Comparison of ENCODE assay signal across 9 mouse cellular contexts in genomic region chr7:117303705-117304104, GRCm38 (mm10).
DNase-seq lines count a peak whose midpoint lies in the region; ATAC-seq and TF ChIP-seq lines count a peak whose summit lies in the region.
"Had no signal": no experiment of that assay in that cellular context is flagged by ENCODE, and none has a peak within 500 bp of the region (broad histone marks: within the 10 kb centered on the region; RNA-seq: fewer than 3 reads in every experiment).

No protein-coding gene starts in this region.

- ATAC-seq in liver, postnatal 0 days, result no peak
- no peak for ATAC-seq in liver, embryonic 11.5 days (replicated peaks; ENCODE audit: low FRiP score)
- ATAC-seq in liver, embryonic 12.5 days, result no peak

- H3K27me3 ChIP-seq in liver, postnatal 0 days (ENCODE audit: insufficient read depth, low read length), result 0 out of 2 replicates have a peak, but pooled peaks cover 2% of the 10 kb centered on the region
- no peaks in the 10 kb centered on the region for H3K27me3 ChIP-seq in liver, embryonic 11.5 days (replicated peaks; ENCODE audit: control insufficient read depth, insufficient read depth, low read length)
- no peaks in the 10 kb centered on the region for H3K27me3 ChIP-seq in liver, embryonic 12.5 days (replicated peaks)
- H3K27me3 ChIP-seq: lung, embryonic 15.5 days had no signal

- peak; percentile 45 for TF ChIP-seq CTCF in liver, postnatal 0 days (IDR thresholded peaks at IDR 0.05; ENCODE audit: low read depth)

- H3K4me1 ChIP-seq in liver, postnatal 0 days (ENCODE audit: insufficient read depth), result no peaks in the 10 kb centered on the region
- H3K4me1 ChIP-seq in liver, embryonic 11.5 days (replicated peaks; ENCODE audit: control insufficient read depth, insufficient read depth, low read length), result no peaks in the 10 kb centered on the region
- no peaks in the 10 kb centered on the region for H3K4me1 ChIP-seq in liver, embryonic 12.5 days
- H3K4me1 ChIP-seq: lung, embryonic 15.5 days had no signal

- TF ChIP-seq EP300 in liver, postnatal 0 days (IDR thresholded peaks at IDR 0.05; ENCODE audit: low read depth), result no peak

- 40% methylated on average over 2 of the region's 2 CpGs for WGBS in liver, postnatal 0 days (ENCODE audit: insufficient replicate concordance)
- 43% methylated on average over 2 of the region's 2 CpGs for WGBS in liver, embryonic 11.5 days
- WGBS in liver, embryonic 12.5 days (ENCODE audit: insufficient replicate concordance), result 32% methylated on average over 2 of the region's 2 CpGs

- no peak overlapping the region for H3K4me3 ChIP-seq in liver, postnatal 0 days (ENCODE audit: low read depth, low read length)
- no peak overlapping the region for H3K4me3 ChIP-seq in liver, embryonic 11.5 days (ENCODE audit: low read depth, low read length)
- H3K4me3 ChIP-seq in liver, embryonic 12.5 days, result no peak overlapping the region
- H3K4me3 ChIP-seq: lung, embryonic 15.5 days had no signal

- no peaks in the 10 kb centered on the region for H3K36me3 ChIP-seq in liver, postnatal 0 days (replicated peaks; ENCODE audit: insufficient read depth, low read length)
- no peaks in the 10 kb centered on the region for H3K36me3 ChIP-seq in liver, embryonic 11.5 days (ENCODE audit: control insufficient read depth, insufficient read depth, low read length)
- H3K36me3 ChIP-seq in liver, embryonic 12.5 days, result no peaks in the 10 kb centered on the region
- H3K36me3 ChIP-seq: lung, embryonic 15.5 days had no signal

- no peak overlapping the region for H3K27ac ChIP-seq in liver, postnatal 0 days (ENCODE audit: low read depth)
- H3K27ac ChIP-seq in liver, embryonic 11.5 days (ENCODE audit: low read depth, low read length), result no peak overlapping the region
- H3K27ac ChIP-seq in liver, embryonic 12.5 days, result no peak overlapping the region
- H3K27ac ChIP-seq: lung, embryonic 15.5 days had no signal

- H3K9ac ChIP-seq in liver, postnatal 0 days (replicated peaks), result no peak overlapping the region
- H3K9ac ChIP-seq in liver, embryonic 11.5 days (ENCODE audit: low read depth, low read length), result no peak overlapping the region
- no peak overlapping the region for H3K9ac ChIP-seq in liver, embryonic 12.5 days
- H3K9ac ChIP-seq: lung, embryonic 15.5 days had no signal

- no peak overlapping the region for H3K4me2 ChIP-seq in liver, postnatal 0 days (ENCODE audit: low read depth, low read length)
- no peak overlapping the region for H3K4me2 ChIP-seq in liver, embryonic 11.5 days
- H3K4me2 ChIP-seq in liver, embryonic 12.5 days, result no peak overlapping the region
- H3K4me2 ChIP-seq: lung, embryonic 15.5 days had no signal

- no peaks in the 10 kb centered on the region for H3K9me3 ChIP-seq in liver, postnatal 0 days (ENCODE audit: low read length)
- H3K9me3 ChIP-seq in liver, embryonic 11.5 days (ENCODE audit: control insufficient read depth, low read length), result no peaks in the 10 kb centered on the region
- no peaks in the 10 kb centered on the region for H3K9me3 ChIP-seq in liver, embryonic 12.5 days (replicated peaks)
- H3K9me3 ChIP-seq: lung, embryonic 15.5 days had no signal

- peak; percentile 18 to 26 for DNase-seq in cerebellum, postnatal 10 days
- no peak for DNase-seq in cerebellum, postnatal 36 days
- no peak for DNase-seq in liver, postnatal 0 days
- no peak for DNase-seq in liver, embryonic 11.5 days (ENCODE audit: low spot score)
- peak; percentile 31 for DNase-seq in embryo, embryonic 10.5 days (ENCODE audit: low spot score)
- DNase-seq in kidney, postnatal 36 days, result peak; percentile 3 to 19
- DNase-seq in c-Kit-positive CD71-positive TER-119-positive erythroid progenitor cells, embryonic 14.5 days (ENCODE audit: low spot score), result no peak

Comparison
In these comparisons a context has a peak if more than half of its experiments do, and no peak if none do; other contexts are left out.
1. DNase-seq: peak in cerebellum, postnatal 10 days (2 of 2), embryo, embryonic 10.5 days (single experiment) and kidney, postnatal 36 days (2 of 2); none in cerebellum, postnatal 36 days (0 of 2), liver, postnatal 0 days (single experiment), liver, embryonic 11.5 days (single experiment) and c-Kit-positive CD71-positive TER-119-positive erythroid progenitor cells, embryonic 14.5 days (single experiment).